Mouse (Mus musculus) lung, adult 2 months (tissue): ENCODE results near the gene Grhpr.

ENCODE experiments used
- CTCF ChIP-seq: fragments of 200-500 bp; IDR thresholded peaks from 2 replicates; pipeline ENCODE4 v1.5.1; 2011; ENCODE audit warnings: mild to moderate bottlenecking, low read length, control low read depth; ENCODE audit not compliant: insufficient read depth
- POLR2A ChIP-seq: fragments of 200-500 bp; IDR thresholded peaks from 2 replicates; pipeline ENCODE4 v1.6.1; 2011; ENCODE audit warnings: low read depth, mild to moderate bottlenecking, control low read depth, low read length, borderline replicate concordance; ENCODE audit errors: extremely low read depth

DNA sequence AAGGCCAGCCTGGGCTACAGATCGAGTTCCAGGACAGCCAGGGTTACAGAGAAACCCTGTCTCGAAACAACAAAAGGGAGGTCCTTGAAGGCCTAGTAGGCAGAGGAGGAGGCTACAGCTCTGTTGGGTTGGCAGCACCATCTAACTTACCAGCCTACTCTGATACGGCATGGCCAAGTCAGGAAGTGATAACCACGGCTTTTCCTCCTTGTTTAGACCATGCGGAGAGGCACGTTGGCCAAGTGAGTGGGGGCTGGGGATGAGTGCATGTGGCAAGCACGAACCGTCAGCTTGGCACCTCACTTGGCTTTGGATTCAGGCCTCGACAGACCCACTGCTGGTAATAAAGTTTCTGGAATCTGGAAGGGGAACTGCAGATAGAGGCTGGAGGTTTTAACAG lies 51.4 kb downstream of the Grhpr start:
- TF ChIP-seq POLR2A (no peak), CTCF (no peak)
